Mouse (Mus musculus) lung, adult 18-20 months (tissue): ENCODE measurements around the gene Dapp1.

Experiments
- DNase-seq, 2 experiments: peaks; one replicate each; pipeline ENCODE4 v3.0.0; 2022; ENCODE audit warnings: mixed read lengths in 2 of 2

Gene Dapp1

DNA sequence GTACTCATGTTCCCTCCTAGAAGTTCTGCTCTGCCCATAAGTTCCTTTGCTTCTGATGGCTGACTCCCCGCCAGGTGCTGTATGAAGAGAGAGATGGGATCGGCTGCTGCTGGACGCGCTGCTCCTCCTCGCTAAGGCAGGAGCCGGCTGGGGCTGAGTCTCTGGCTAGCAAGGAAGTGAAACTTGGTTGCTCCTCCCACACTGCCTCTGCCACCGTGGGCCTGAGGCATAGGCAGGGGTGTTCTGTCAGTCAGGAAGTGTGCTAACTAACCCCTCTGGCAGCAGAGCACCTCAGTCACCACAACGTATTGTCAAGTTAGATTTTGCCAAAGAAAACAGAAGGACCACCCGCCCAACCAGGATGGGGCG lies at the start of gene Dapp1:
Dapp1 (minus strand) TSS at position 164 of the 369 bp plus-strand sequence.
- DNase-seq = peak; percentile 79 to 80

- DNase-seq = no peak
Observed at GRCm38 (mm10) chr3:138030563-138030962, 49.2 kb upstream of the Dapp1 start.

- no peak for DNase-seq
Observed at GRCm38 (mm10) chr3:138029351-138029750, 48.0 kb upstream of the Dapp1 start.

DNA sequence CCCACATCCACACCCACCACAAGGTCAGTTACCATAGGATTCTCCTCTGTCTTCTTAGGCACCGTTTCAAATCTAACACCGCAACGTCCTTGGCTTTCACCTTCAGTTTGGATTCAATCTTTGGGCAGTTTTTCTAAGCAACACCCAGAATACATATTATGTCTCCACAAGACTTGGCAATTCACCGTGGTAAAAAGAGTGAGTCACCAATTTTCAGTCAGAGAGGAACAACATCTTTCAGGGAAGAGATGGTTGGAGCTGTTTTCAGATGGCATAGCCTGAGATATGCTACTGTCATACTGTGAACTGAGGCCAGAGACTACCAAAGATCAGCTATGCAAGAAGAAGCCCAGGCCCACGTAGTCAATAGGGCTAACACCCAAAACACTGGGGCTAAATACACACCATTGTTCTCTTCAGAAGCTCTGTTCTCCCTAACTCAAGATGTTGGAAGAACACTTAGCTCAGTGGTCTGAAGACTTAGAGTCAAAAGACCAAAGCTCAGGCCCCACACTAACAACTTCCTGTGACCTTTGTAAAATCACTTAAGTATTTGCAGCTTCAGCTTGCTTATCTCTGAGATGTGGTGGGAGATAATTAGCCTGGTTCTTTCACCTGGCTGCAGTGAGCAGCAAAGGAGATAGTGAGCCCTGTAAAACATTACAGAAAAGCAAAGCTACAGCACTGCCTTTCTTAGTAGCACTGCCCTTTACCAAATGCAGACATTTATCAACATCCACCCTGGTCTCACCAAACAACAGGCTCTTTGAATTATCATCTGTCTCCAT lies 46.4 kb upstream of the Dapp1 start:
- DNase-seq = no peak

GRCm38 (mm10) chr3:138026286-138026685 lies 44.9 kb upstream of the Dapp1 start:
- DNase-seq = no peak

DNA sequence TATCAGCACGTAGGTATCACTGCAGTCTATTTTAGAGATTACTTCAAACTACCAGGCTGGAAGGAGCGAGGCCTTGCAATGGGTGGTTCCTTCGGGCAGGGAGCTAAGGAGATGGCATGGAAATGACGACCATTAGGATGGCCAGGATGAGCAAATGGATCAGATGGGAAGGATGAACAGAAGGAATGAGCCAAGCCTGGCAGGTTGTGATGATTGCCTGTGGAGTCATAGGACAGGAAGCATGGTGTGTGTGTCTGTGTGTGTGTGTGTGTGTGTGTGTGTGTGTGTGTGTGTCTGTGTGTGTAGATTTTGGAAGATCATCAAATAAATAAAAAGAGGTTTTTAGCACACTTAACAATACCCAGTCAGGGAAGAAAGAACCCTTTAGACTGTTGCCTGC lies 41.3 kb upstream of the Dapp1 start:
- DNase-seq = no peak

- DNase-seq = no peak
Observed at GRCm38 (mm10) chr3:138022003-138022402, 40.7 kb upstream of the Dapp1 start.

DNA sequence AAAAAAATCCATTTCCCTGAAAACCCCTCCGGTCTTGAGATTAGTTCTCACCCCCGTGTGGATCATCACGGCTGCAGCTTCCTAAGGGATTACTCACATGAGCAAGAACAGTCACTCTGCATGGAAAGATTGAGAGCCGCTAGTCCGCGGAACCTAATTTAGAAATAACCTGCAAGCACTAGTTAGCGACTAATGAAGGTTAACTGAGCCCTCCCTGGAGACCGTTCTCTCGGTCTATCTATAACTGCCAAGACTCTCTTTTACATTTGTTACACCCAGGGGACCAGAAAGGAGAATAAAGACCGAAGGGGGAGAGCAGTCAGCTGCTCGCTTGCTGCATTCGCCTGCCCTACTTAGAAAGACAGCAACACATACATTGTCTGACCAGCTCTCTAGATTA lies 35.5 kb upstream of the Dapp1 start:
- no peak for DNase-seq

- no peak for DNase-seq
Observed at GRCm38 (mm10) chr3:138014725-138015124, 33.4 kb upstream of the Dapp1 start.

- DNase-seq = no peak
Observed at GRCm38 (mm10) chr3:138012351-138012750, 31.0 kb upstream of the Dapp1 start.

DNA sequence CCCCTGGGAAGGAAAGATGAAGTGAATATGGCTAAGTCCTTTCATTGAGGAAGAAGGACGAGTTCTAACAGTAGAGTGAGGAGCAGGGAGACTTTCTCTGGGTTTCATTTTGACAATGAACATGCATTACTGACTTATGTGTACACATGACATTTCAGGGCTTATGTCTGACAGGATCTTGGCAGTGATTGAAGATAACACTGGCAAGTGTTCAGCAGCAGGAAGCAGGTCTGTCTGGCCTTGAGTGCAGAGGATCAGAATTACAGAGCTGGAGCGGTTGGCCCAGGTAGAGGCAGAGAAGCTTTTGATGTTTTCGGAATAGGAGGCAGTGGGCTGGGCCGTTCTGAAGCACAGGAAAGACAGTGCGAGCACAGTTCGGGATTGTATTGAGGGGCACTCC lies 26.8 kb upstream of the Dapp1 start:
- DNase-seq = no peak

DNA sequence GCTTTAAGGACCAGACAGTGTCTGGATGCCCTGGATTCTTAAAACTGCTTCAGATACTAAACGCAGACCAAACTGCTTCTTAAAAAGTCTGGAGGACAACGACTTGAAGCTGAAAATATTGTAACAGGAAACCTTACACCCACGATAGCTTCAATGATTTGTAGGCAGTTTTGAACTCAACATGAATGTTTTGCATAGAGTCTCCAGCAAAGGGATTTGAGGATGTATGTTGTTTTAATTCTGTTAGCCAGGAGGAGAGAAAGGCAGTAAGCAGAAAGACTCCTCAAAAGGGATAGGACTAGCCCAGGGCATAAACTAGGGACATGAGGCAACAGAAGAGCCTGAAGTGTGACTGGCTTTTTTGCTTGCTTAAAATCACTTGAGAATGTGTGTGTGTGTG lies 25.6 kb upstream of the Dapp1 start:
- no peak for DNase-seq

GRCm38 (mm10) chr3:138003264-138003663 lies 21.9 kb upstream of the Dapp1 start:
- DNase-seq = no peak

DNA sequence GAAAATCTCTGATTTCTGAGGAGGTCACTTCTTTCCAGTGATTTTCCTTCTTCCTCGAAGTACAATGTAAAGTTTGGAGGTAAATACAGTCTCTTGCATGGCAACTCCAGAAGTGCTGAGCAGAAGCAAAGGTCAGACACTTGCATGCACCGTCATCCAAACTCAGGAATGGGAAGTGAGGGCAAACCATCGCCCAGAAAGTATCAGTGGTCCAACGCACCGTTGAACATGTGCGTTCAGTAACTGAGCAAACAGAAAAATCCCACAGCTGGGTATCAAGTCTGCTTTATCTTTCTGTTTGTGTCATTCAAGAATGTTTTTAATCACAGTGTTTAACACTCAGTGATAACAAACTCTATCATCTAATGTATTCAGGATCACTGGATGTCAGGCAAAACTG lies 21.2 kb upstream of the Dapp1 start:
- DNase-seq = no peak

GRCm38 (mm10) chr3:138001865-138002264 lies 20.5 kb upstream of the Dapp1 start:
- peak in 1 of 2 experiments; percentile 26 for DNase-seq

GRCm38 (mm10) chr3:138000724-138001069 lies 19.4 kb upstream of the Dapp1 start:
- no peak for DNase-seq

DNA sequence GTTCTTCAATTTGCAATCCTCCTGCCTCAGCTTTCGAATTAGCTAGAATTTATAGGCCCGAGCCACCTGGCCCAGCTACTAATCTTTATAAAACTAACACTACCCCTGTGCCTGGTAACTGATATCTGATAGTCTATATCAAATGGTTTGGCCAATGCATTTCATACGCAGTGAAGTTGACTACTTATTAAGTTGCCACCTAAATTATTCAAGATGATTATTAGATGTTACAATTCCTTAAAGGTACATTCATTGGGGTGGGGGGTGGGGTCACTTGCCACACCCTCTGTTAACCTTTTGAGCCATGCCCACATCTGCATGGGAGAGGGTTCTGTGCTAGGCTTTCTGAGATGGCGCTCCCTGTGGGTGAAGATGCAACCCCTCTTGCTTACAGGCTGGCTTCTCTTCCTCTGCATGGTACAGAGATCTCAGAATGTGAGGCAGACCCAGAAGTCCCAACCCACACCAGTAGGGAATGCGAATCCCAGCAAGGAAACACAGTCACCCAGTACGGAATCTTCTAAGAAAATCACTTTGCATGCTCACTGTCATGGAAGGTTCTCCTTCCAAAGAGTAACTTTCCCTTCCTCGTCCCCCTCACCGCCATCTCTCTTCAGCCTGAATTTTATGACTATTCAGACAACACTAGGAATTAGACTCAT lies 18.8 kb upstream of the Dapp1 start:
- DNase-seq = no peak

GRCm38 (mm10) chr3:137999224-137999790 lies 18.0 kb upstream of the Dapp1 start:
- no peak for DNase-seq

DNA sequence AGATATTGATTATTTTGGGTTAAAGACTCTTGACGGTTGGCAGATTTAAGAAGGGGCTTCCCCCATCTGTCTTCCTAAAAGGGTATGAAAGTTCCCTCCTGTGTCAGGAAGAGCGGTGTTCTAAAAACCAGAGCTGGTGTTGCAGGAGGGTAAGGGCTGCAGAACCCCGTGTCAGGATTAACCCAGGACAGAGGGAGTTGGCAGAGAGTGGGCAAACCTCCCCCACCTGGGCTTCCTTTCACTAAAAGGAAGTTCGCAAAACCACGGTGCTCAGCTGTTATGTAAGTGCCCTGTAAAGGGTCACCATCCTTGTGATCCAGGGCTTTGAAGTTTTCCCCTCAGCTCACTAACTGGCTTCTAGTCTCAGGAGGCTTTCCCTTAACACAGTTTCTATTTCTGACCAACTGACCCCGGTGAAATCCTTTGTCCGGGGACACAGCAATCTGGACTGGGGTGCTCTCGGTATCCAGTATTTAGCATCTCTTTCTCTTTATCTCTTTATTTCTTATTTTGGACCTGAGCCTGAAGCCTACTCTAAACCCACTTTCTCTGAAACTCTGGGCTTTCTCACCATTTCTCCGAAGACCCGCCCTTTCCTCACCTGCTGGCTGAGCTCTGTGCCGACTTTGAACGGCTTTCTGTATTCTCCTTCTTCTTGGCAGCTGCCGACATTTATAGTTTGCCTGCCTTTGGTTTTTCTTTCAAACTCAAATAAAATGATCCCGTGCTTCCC lies 17.3 kb upstream of the Dapp1 start:
- DNase-seq = no peak

- no peak for DNase-seq
Observed at GRCm38 (mm10) chr3:137995486-137995885, 14.1 kb upstream of the Dapp1 start.

DNA sequence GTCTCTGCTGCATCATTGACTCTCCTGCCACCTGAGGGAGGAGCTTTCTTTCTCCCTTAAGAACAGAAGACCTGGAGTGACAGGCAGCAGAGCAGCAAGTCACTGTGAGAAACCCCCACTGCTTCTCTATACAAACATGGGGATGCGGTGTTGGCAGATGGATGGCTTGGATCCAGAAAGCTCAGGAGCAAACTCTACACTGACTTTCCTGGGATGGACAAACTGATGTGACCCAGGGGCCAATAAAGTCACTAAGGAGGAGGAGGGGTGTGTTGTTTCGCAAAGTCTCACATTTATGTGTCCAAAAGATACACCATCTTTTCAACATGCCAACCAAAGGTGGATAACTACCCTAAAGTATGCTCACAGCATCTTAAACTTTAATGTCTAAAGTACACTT lies 12.9 kb upstream of the Dapp1 start:
- DNase-seq = no peak

DNA sequence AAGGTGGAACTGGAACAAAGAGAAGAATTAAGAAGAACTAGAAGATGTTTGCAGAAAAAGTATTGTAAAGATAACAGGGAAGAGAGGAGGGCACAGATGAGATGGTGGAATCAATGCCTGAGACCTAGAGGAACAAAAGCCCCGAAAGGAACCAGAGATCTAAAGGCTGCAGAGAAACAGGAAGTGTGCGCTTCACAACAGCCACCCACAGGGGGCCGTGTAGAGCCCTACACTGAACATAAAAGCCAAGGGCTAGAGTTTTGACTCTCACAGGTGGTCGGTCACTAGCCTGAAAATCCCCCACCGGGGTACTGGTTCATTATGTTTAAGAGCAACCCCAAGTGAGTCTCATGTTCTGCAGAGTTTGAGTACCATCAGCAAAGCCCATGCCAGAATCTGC lies 11.0 kb upstream of the Dapp1 start:
- no peak for DNase-seq

DNA sequence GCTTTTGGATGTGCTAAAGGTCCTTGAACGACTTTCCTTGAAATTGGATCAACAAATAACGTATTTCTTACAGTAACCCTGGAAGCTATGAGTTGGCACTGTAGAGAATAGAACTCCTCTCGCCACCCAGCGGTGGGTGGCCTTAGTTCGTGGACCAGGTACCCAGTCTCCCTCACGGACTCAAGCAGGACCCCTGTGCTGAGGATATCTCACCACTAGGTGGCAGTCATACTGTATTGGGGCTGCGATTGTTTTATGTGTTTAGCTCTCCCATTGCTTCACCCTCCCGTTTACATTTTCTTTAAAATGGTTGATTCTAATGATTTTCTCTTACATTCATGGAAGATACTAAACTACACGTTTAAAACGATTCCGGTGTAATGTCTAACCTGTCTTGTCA lies 9.8 kb upstream of the Dapp1 start:
- peak; percentile 84 to 89 for DNase-seq

DNA sequence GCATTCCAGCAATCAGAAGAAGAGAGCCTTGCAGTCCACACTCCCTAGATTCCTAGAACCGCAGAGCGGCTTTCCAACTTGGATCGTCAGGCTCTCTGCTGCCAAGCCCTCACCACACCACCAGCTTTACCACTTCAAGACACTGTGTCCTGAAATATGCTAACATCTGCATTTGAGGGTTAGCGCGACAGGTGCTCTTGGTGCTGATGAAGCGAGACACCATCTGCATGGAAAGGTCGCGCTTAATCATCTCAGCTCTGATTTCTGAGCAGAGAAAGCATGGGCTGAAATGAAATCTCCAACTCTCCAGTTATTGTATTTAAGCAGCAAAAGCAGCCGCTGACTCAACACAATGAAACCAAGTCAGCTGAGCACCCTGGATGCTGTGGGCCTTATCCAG lies 8.1 kb upstream of the Dapp1 start:
- DNase-seq = no peak
